In the genomic region with DNA sequence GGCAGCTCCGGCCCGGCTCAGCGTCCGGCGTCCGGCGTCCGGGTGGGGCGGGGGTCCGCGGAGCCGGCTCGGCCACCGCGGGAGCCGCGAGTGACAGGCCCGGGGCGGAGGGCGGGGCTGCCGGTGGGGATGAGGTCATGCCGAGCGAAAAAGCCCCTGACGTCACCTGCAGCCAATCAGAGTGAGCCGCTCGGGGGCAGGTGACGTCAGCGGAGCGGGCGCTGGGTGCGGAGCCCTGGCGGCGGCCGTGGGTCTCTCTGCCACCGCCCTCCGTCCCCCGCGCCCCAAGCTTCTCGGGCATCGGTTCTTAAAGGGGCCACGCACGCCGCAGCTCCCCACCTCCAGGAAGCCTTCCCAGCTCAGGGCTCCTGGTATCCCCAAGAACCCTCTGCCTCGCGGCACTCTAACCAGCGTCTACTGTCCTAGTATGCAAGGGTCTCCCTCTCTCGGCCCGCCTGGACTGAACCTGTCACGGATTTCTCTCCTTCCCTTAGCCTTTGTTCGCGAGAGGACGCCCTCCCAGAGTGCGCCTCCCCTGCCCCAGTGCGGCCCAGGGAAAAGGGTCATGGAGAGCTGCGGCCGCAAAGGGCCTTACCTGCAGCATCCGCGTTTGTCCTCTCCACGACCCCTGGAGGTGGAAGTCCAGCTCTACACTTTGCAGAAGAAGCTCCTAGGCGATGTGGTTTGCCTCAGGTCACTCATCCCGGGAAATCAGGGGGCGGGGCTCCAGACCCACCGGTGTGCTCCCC, we compare ENCODE assay signal across 8 mouse cellular contexts. TPM values are rescaled to one million over a fixed set of nuclear protein-coding genes. Genes with fewer than 3 reads are reported as not detected.
DNase-seq lines count a peak whose midpoint lies in the region; ATAC-seq and TF ChIP-seq lines count a peak whose summit lies in the region.

Gene Dusp8 (minus strand): TSS at position 661 of the 749 bp plus-strand sequence.

- no peaks in the 10 kb centered on the region for H3K36me3 ChIP-seq in limb, embryonic 13.5 days
- no peaks in the 10 kb centered on the region for H3K36me3 ChIP-seq in midbrain, embryonic 15.5 days (replicated peaks)

- peak within 1 kb of the TSS; percentile 95 for H3K4me2 ChIP-seq in limb, embryonic 13.5 days (replicated peaks)
- H3K4me2 ChIP-seq in midbrain, embryonic 15.5 days = peak within 1 kb of the TSS; percentile 91

- H3K27me3 ChIP-seq in limb, embryonic 13.5 days = peaks cover 96% of the 10 kb centered on the region
- H3K27me3 ChIP-seq in midbrain, embryonic 15.5 days (replicated peaks) = no peaks in the 10 kb centered on the region

- H3K9me3 ChIP-seq in limb, embryonic 13.5 days = no peaks in the 10 kb centered on the region
- no peaks in the 10 kb centered on the region for H3K9me3 ChIP-seq in midbrain, embryonic 15.5 days

- peak; percentile 22; the same call in 1 of the 2 replicates for TF ChIP-seq POLR2A in embryonic fibroblast, embryonic 13.5 days (IDR thresholded peaks at IDR 0.05; ENCODE audit: low read depth, low read length)

- H3K4me3 ChIP-seq in embryonic fibroblast, embryonic 13.5 days (ENCODE audit: insufficient read depth, low read length) = peak within 1 kb of the TSS; percentile 78
- H3K4me3 ChIP-seq in limb, embryonic 13.5 days = peak within 1 kb of the TSS; percentile 72
- peak within 1 kb of the TSS; percentile 89 for H3K4me3 ChIP-seq in midbrain, embryonic 15.5 days

- H3K27ac ChIP-seq in embryonic fibroblast, embryonic 13.5 days (ENCODE audit: insufficient read depth, low read length) = no peak within 1 kb of the TSS
- H3K27ac ChIP-seq in limb, embryonic 13.5 days = no peak within 1 kb of the TSS
- peak within 1 kb of the TSS; percentile 97 for H3K27ac ChIP-seq in midbrain, embryonic 15.5 days

- TF ChIP-seq CTCF in embryonic fibroblast, embryonic 13.5 days (IDR thresholded peaks at IDR 0.05; ENCODE audit: borderline replicate concordance, insufficient read depth, low read length) = peak; percentile 42

- peak within 1 kb of the TSS; percentile 71 for H3K9ac ChIP-seq in limb, embryonic 13.5 days
- H3K9ac ChIP-seq in midbrain, embryonic 15.5 days = peak within 1 kb of the TSS; percentile 98

- DNase-seq in A20 (ENCODE audit: low read depth, low spot score) = peak; percentile 75
- peak; percentile 98 for DNase-seq in brain, adult 2 months (ENCODE audit: low read depth, low spot score)
- peak; percentile 93 to 95 for DNase-seq in heart, adult 9 months (ENCODE audit: low spot score in 2 of 2)
- DNase-seq in kidney, adult 9 months = peak; percentile 78
- DNase-seq in spleen, adult 18-20 months = peak; percentile 51 to 67

- under 1% methylated on average over 60 of the region's 63 CpGs for WGBS in limb, embryonic 13.5 days
- WGBS in midbrain, embryonic 15.5 days = under 1% methylated on average over 63 of the region's 63 CpGs

- peak; percentile 79 for ATAC-seq in limb, embryonic 13.5 days (ENCODE audit: low FRiP score, low read depth)
- ATAC-seq in midbrain, embryonic 15.5 days (replicated peaks) = peak; percentile 77

- H3K4me1 ChIP-seq in embryonic fibroblast, embryonic 13.5 days (ENCODE audit: control insufficient read depth, insufficient read depth, low read length) = peaks cover 6% of the 10 kb centered on the region
- H3K4me1 ChIP-seq in limb, embryonic 13.5 days = peaks cover 18% of the 10 kb centered on the region
- peaks cover 52% of the 10 kb centered on the region for H3K4me1 ChIP-seq in midbrain, embryonic 15.5 days

RNA-seq across cellular contexts. Expression of gene Dusp8, which starts in this region (rescaled TPM):
- 5.1 and 5.4 TPM in 2 replicates for polyA plus RNA-seq in embryonic fibroblast, embryonic 13.5 days (2011; ENCODE audit: insufficient read length, low read depth, missing spikeins)
- polyA plus RNA-seq in limb, embryonic 13.5 days (2015; fragmentation: Nextera tagmentation; extraction: Ambion mirVana) = 2.3 and 2.7 TPM in 2 replicates
- 134 and 135 TPM in 2 replicates for polyA plus RNA-seq in midbrain, embryonic 15.5 days (2015; fragmentation: Nextera tagmentation; extraction: Ambion mirVana)

Comparison
In these comparisons a context has a peak if more than half of its experiments do, and no peak if none do; other contexts are left out.
1. RNA of gene Dusp8 (polyA plus RNA-seq): 134 to 135 TPM in midbrain, embryonic 15.5 days; 5.1 to 5.4 TPM in embryonic fibroblast, embryonic 13.5 days and 2.3 to 2.7 TPM in limb, embryonic 13.5 days; every median in the first group is over 10 times any median in the second.
2. Peak in every context shown above with its lines, with median percentiles within 50 percentile points of each other: DNase-seq and H3K4me3 ChIP-seq.